Mouse (Mus musculus) kidney, postnatal 10 days (tissue): ENCODE measurements around the gene Adm2.
A peak's percentile ranks its signal among the peaks of the same experiment; 100 is the strongest.

Experiments used
- DNase-seq: peaks from one replicate; pipeline ENCODE4 v3.0.0; 2021; ENCODE audit warnings: mixed read lengths

The Adm2 gene

DNA sequence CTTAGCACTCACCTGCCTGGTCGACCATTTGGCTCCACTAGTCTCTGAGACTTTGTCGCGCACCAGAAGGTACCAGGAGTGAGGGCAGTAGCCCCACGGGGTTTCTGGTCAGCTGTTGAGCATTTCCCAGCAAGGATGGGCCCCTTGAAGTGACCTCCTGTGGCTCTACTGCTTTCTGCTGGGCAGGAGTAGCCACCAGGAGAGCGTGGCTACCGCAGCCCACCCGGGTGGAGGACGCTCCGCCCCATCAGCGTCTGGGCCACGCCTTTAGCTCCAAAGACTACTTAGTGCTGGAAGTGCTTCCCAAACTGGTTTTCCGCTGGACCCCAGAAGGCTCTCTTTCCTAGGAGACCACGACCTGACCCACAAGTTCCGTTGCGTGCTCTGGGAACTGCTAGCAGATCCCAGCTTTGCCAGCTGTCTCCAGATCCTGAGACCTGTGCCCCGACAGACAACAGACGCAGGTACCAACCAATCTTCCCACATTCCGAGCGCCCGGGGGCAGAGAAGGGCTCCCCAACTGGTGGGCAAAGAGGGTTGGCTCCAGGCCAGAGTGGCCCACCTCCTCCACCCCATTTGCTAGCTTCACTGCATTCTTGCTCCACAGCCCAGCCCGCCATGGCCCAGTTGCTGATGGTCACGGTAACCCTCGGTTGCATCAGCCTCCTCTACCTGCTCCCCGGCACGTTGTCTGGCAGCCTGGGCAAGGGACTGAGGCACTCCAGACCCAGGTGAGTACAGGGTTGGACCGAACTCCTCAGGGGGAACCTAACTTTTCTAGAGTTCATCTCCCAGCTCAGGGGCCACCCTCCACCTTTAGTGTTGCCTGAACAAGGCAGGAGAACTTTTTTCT is at the start of gene Adm2:
Adm2 (plus strand) TSS at position 51 of the 853 bp plus-strand sequence.
- DNase-seq, result peak; percentile 31

DNA sequence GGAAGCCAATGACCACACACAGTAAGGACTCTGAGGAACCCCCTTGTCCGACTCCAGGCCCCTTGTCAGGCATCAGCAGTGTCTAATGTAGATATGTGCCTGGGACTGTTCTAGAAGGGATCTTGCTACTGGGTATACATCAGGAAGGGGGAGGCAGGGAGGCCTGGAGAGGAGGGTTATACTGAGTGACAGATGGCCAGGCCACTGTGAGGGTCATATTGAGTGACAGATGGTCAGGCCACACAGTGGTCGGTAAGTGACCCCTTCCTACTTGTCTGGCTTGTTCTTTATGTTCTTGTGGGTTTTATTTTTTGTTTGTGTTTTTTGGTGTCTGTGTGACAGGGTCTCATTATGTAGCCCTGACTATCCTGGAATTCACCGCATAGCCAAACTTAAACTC is 47.0 kb upstream of the Adm2 start:
- DNase-seq, result no peak

GRCm38 (mm10) chr15:89277366-89277765 is 45.2 kb upstream of the Adm2 start:
- DNase-seq, result no peak

DNA sequence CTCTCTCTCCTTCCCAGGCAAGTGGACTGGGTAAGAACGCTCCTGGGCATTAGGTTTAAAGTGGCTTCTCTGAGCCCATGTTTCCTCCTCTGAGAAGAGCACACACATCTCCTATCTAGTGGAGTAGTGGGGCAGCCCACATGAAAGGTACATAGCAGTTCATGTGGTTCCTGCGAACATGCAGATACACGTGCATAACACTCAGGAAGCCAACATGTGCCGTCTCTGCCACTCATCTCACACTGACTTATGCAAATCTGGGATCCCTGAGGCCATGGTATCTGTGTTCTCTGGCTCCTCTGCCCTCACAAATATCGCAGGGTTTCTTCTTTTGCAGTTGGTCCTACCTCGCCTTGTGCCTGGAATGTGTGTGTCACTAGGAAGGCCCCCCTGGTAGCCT is 40.0 kb upstream of the Adm2 start:
- no peak for DNase-seq

DNA sequence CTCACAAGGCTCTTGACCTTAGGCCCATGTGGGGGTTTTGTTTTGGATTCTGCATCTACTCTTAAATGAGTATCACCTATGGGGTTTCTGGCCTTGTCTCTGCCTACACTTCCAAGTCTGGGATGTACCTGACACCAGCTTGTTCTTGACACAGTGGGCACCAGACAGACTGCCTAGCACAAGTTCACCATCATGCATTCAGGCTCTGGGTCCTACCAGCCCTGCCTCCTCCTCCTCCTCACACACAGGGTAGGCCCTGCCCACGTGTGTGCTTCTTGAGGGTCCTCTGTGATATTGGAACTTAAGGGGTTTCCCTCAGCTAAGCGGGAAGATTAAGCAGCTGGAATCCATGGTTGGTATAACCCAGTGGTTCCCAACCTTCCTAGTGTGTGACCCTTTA is 38.4 kb upstream of the Adm2 start:
- DNase-seq, result no peak

DNA sequence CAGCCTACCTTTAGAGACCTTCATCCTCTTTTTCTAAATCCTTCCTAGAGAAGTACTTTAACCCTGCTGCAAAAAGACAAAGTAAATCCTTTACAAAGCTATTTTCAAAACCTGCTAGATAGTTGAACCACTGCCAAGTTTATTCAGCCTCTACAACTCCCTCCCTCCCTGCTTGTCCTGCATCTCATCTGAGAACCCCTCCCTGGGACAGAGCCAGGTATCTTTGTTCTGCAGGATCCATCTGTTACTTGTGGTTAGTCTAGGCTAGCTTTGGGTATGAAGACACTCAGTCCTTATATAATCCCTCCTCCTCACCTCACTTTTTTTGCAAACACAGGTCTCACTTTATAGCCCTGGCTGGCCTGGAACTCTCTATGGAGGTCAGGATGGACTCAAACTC is 37.5 kb upstream of the Adm2 start:
- DNase-seq, result no peak

GRCm38 (mm10) chr15:89285478-89285877 is 37.0 kb upstream of the Adm2 start:
- DNase-seq, result no peak

- no peak for DNase-seq
These were observed 36.4 kb upstream of the Adm2 start for GRCm38 (mm10) chr15:89286114-89286513.

GRCm38 (mm10) chr15:89286582-89286981 is 35.9 kb upstream of the Adm2 start:
- DNase-seq, result no peak

DNA sequence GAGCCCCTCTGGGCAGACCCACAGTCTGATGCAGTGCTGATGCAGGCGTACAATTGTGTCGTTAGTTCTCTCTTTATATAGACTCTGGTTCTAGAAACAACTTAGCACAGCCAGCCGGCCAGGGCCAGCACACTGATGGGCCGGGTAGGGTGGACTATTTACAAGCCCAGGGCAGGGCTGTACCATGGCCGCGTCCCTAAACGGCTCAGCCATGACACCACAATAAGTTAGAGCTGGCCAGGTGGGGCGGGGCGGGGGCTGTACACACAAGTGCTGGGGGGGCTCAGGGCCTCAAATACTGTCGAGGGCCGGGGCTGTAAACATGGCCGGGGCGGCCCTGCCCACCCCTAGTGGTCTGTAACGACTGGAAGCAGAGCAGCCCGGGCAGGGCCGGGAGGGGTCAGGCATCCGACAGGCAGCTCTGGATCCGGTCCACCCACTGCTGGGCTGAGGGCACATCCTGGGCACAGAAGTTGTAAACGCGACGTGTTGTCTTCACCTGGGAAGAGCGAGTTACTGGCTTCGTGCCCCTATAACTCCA is 34.2 kb upstream of the Adm2 start:
- DNase-seq, result no peak

GRCm38 (mm10) chr15:89289455-89289854 is 33.1 kb upstream of the Adm2 start:
- no peak for DNase-seq

- DNase-seq, result no peak
These were observed 31.0 kb upstream of the Adm2 start for GRCm38 (mm10) chr15:89291521-89291920.

GRCm38 (mm10) chr15:89292795-89293194 is 29.7 kb upstream of the Adm2 start:
- DNase-seq, result no peak

GRCm38 (mm10) chr15:89293778-89294177 is 28.7 kb upstream of the Adm2 start:
- DNase-seq, result no peak

GRCm38 (mm10) chr15:89295580-89296165 is 26.8 kb upstream of the Adm2 start:
- no peak for DNase-seq

DNA sequence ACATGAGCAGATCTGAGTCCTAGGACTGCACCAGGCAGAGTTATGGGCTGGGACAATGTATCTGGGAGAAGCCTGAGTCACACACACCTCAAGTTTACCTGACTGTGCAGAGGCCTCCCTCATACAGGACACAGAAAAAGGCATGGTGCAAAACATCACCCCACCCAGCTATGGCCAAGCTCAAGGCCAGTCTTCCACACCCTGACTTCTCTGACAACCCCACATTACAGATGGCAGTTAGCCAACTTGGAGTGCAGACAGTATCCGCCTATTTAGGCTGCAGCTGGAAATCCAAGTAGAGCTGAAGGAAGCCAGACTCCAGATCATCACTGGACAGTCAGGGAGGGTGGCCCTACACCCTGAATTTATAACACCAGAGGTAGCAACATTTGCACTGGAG is 26.1 kb upstream of the Adm2 start:
- DNase-seq, result peak; percentile 57

- DNase-seq, result no peak
These were observed 24.8 kb upstream of the Adm2 start for GRCm38 (mm10) chr15:89297695-89298094.

DNA sequence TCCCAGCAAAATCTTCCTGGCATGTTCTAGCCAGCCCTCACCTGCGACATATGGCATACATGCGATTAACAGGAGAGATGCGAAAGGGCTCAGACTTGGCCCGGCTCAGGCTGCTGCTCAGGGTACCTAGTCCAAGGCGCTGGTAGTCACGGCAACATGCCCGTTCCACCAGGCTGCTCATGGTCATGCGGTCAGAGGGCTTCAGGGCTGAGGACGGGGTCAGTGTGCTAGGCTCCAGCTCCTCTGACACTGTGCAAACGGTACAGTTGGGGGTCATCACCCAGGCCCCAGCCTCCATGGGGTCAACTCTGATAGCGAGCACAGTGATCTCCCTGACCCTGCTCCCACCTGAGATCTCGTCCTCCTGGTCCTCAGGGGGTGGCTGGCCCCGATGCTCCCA is 22.3 kb upstream of the Adm2 start:
- DNase-seq, result peak; percentile 46

DNA sequence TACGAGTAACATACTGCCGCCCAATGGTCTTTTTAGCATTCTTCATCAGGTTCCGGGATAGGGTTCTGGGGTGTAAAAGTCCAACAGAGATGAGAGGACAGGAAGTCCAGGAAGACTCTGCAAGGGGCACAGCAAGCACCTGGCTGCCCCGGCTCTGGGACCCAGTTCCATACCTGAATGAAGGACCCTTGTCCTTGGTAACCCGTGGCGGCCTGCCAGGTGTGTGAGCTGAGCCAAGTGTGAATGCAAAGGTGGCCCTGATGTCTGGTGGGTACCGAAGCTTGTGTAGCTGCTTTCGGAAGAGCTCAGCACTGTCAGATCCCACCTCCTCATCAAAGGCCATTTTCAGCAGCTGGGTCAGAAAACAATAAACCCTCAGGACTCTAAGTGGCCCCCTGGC is 21.9 kb upstream of the Adm2 start:
- peak; percentile 48 for DNase-seq

- DNase-seq, result no peak
These were observed 16.6 kb upstream of the Adm2 start for GRCm38 (mm10) chr15:89305966-89306365.

DNA sequence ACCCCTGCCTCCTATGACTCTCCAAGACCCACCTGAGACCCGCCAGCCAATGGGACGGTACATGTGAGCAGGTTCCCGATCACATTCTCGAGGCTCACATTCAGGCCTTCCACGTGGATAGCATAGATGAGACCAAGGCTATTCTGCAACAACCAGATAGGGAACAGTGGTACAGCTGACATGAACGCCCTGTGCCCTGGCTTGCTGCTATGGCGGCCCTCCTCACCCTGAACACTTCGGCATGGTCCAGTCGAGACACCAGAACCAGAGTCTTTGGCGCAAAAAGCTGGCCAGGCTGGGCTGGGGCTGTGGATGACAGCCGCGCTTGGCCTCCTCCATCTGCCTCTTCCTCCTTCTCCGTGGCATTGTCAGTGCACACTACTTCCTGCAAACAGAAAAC is 15.1 kb upstream of the Adm2 start:
- DNase-seq, result no peak

DNA sequence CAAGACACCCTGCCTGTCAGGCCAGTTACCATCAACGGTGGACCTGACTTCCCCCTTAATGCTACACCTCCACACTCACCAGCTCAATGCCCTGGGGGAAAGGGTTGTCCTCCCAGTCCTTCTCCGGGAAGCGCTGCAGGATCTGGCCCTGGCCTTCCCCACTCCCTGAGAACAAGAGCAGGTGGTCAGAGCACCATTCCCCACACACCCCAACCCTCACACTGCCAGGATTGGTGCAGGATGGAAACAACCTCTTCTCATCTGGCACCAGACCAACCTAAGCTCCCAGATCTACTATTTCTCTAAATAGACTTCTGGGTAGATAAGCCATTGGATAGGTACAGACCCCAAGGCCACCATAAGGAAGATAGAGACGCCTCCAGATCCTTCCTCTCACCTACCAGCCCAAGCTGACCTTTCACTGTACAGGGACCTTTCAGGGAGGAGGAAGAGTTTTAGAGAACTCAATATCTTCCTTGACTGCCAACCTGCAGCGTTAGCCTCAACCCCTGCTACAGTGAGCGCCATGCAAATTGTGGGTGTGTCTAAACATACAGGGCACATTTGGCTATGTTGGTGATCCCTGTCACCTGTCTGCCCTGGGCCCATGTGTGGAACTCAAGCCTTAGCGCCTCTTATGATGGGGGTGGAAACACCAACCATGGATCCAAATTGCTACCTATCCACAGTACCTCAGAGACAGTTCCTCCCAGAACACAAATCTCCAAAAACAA is 13.9 kb upstream of the Adm2 start:
- DNase-seq, result no peak

DNA sequence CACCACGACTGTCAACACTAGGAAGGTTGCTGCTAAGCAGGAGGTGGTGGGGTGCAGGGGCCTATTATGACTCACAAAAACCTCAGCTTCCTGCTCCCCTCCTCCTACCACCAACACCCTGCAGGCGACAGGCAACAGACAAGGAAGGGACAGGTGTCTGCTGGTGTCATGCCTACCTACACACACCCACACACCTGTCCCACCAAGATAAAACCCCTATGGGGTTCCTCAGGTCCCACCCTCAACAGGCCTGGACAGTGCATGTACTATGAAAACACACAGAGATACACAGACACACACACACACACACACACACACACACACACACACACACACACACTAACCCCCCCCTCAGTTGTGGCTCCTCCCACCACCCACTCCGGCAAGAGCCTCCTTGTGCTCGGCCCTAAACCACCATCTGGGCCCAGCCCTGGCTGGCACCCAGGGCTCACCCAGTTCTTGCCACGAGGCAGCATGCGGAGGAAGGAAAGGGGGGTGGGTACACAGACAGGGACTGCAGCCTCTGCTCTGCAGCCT is 12.5 kb upstream of the Adm2 start:
- no peak for DNase-seq
